Comparison of ENCODE assay signal across 9 mouse cellular contexts in the genomic region with DNA sequence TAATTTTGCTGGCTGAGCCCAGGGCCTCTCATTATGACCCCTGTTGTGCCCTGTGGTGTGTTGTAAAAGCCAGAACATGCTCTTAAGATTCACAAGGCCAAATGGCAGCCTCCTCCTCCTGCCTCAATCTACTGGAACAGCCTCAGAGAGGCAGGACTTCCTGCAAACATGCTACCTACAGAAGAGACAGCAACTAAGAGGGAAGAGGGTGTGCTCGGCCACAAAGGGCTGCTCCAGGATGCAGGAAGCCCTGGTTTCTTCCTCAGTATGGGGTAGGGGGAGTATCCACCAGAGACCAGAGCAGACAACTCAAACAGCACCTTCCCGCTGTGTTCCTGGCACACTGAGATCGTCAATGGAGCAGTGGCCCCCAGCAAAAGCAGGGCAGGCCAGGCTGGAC. TPM values are rescaled to one million over a fixed set of nuclear protein-coding genes. Genes with fewer than 3 reads are reported as not detected.
DNase-seq lines count a peak whose midpoint lies in the region; ATAC-seq and TF ChIP-seq lines count a peak whose summit lies in the region.
"Had no signal": no experiment of that assay in that cellular context is flagged by ENCODE, and none has a peak within 500 bp of the region (broad histone marks: within the 10 kb centered on the region; RNA-seq: fewer than 3 reads in every experiment).

No protein-coding gene starts in this region.

- WGBS in heart, embryonic 10.5 days, result 9% methylated on average over 3 of the region's 3 CpGs
- WGBS in liver, adult 2 months, result 61% methylated on average over 3 of the region's 3 CpGs
- WGBS in liver, embryonic 15.5 days (ENCODE audit: insufficient replicate concordance), result 11% methylated on average over 3 of the region's 3 CpGs

- intact Hi-C loops in heart, postnatal 10 days (cut with DNase I), result no loop called here

- no peaks in the 10 kb centered on the region for H3K9me3 ChIP-seq in heart, embryonic 10.5 days
- no peaks in the 10 kb centered on the region for H3K9me3 ChIP-seq in liver, embryonic 15.5 days (replicated peaks)

- peak overlapping the region; percentile 83 for H3K27ac ChIP-seq in heart, embryonic 10.5 days
- no peak overlapping the region for H3K27ac ChIP-seq in liver, adult 2 months (replicated peaks; ENCODE audit: insufficient read depth, low read depth, low read length)
- peak overlapping the region; percentile 57 for H3K27ac ChIP-seq in brown adipose tissue, adult 24 weeks (replicated peaks; ENCODE audit: low read depth, low read length)
- H3K27ac ChIP-seq in liver, embryonic 15.5 days (replicated peaks), result peak overlapping the region; percentile 96

- H3K36me3 ChIP-seq in heart, embryonic 10.5 days, result no peaks in the 10 kb centered on the region
- no peaks in the 10 kb centered on the region for H3K36me3 ChIP-seq in liver, adult 2 months (ENCODE audit: control insufficient read depth, insufficient read depth, low read length)
- H3K36me3 ChIP-seq in liver, embryonic 15.5 days (replicated peaks), result peaks cover 85% of the 10 kb centered on the region

- peaks cover 50% of the 10 kb centered on the region for H3K27me3 ChIP-seq in heart, embryonic 10.5 days (ENCODE audit: insufficient read depth, poor library complexity, severe bottlenecking)
- no peaks in the 10 kb centered on the region for H3K27me3 ChIP-seq in liver, adult 2 months (ENCODE audit: control insufficient read depth, insufficient read depth, low read length)
- H3K27me3 ChIP-seq in liver, embryonic 15.5 days, result no peaks in the 10 kb centered on the region

- H3K4me2 ChIP-seq in liver, embryonic 15.5 days, result peak overlapping the region; percentile 64

- no peak for TF ChIP-seq POLR2A in liver, adult 2 months (IDR thresholded peaks at IDR 0.05; ENCODE audit: extremely low read depth, insufficient read depth, low read length)

- DNase-seq in heart, embryonic 10.5 days (ENCODE audit: low spot score), result no peak
- DNase-seq in heart, postnatal 10 days, result no peak
- no peak for DNase-seq in liver, adult 2 months (ENCODE audit: extremely low read depth, low read depth, low spot score)
- DNase-seq in liver, result no peak
- no peak for DNase-seq in cerebellum, adult 11 months
- no peak for DNase-seq in natural killer cell, adult 2 months (ENCODE audit: low spot score in 2 of 2)
- DNase-seq: thymus, adult 18-20 months had no signal

- H3K9ac ChIP-seq in liver, adult 2 months (ENCODE audit: low read depth, low read length), result 0 out of 2 replicates have a peak overlapping the region, but pooled peaks have one; percentile 12
- H3K9ac ChIP-seq in liver, embryonic 15.5 days, result peak overlapping the region; percentile 57

- peak overlapping the region; percentile 16; the same call in 1 of the 2 replicates for H3K4me3 ChIP-seq in heart, embryonic 10.5 days
- H3K4me3 ChIP-seq in liver, adult 2 months (ENCODE audit: insufficient read depth, low read depth, low read length), result no peak overlapping the region
- no peak overlapping the region for H3K4me3 ChIP-seq in brown adipose tissue, adult 24 weeks (ENCODE audit: insufficient read depth, low read depth, low read length)
- peak overlapping the region; percentile 30 for H3K4me3 ChIP-seq in liver, embryonic 15.5 days (replicated peaks)

- no peaks in the 10 kb centered on the region for H3K79me2 ChIP-seq in liver, adult 2 months (ENCODE audit: control insufficient read depth, insufficient read depth, low read length)

- no peak for ATAC-seq in liver, embryonic 15.5 days (ENCODE audit: insufficient read depth)

- TF ChIP-seq CTCF in liver, adult 2 months (IDR thresholded peaks at IDR 0.05; ENCODE audit: low read depth, low read length), result no peak

- H3K4me1 ChIP-seq in heart, embryonic 10.5 days, result peaks cover 40% of the 10 kb centered on the region
- H3K4me1 ChIP-seq in liver, adult 2 months (ENCODE audit: control insufficient read depth, insufficient read depth, low read length), result peaks cover 18% of the 10 kb centered on the region
- H3K4me1 ChIP-seq in brown adipose tissue, adult 24 weeks (ENCODE audit: control insufficient read depth, insufficient read depth, insufficient read length, low read length), result peaks cover 15% of the 10 kb centered on the region
- H3K4me1 ChIP-seq in liver, embryonic 15.5 days (replicated peaks), result peaks cover 80% of the 10 kb centered on the region

RNA-seq across cellular contexts. Expression of gene Fhdc1, which starts 19.7 kb away (rescaled TPM):
- 1.2 and 2.0 TPM in 2 replicates for polyA plus RNA-seq in heart, embryonic 10.5 days (2016; fragmentation: Nextera tagmentation; extraction: Ambion mirVana)
- total RNA-seq in heart, postnatal 10 days (2021), result 1 to 10 TPM in 1 of 2 experiments, under 1 TPM in 1; 0.41 to 1.2 TPM
- total RNA-seq in liver, adult 2 months (2014; rRNA removed), result 0.07 and 0.09 TPM in 2 replicates
- polyA plus RNA-seq in liver, adult 2 months (2012; rRNA removed), result 0.09 and 0.18 TPM in 2 replicates
- 2.0 and 4.1 TPM in 2 replicates for polyA plus RNA-seq in brown adipose tissue, adult 24 weeks (2012; ENCODE audit: insufficient read depth, insufficient read length, missing spikeins)
- polyA plus RNA-seq in liver, embryonic 15.5 days (2015; fragmentation: Nextera tagmentation; extraction: Ambion mirVana), result 41.8 and 42.3 TPM in 2 replicates

Comparison
In these comparisons a context has a peak if more than half of its experiments do, and no peak if none do; other contexts are left out.
1. H3K4me3 ChIP-seq: peak in heart, embryonic 10.5 days (single experiment) and liver, embryonic 15.5 days (single experiment); none in liver, adult 2 months (single experiment) and brown adipose tissue, adult 24 weeks (single experiment).